Mouse (Mus musculus): ENCODE data around the gene Rgs10. TPM values are rescaled to one million over a fixed set of nuclear protein-coding genes. Genes with fewer than 3 reads are reported as not detected.

Gene Rgs10
- polyA plus RNA-seq (2012; rRNA removed), result 6.9 and 9.9 TPM in 2 replicates

DNA sequence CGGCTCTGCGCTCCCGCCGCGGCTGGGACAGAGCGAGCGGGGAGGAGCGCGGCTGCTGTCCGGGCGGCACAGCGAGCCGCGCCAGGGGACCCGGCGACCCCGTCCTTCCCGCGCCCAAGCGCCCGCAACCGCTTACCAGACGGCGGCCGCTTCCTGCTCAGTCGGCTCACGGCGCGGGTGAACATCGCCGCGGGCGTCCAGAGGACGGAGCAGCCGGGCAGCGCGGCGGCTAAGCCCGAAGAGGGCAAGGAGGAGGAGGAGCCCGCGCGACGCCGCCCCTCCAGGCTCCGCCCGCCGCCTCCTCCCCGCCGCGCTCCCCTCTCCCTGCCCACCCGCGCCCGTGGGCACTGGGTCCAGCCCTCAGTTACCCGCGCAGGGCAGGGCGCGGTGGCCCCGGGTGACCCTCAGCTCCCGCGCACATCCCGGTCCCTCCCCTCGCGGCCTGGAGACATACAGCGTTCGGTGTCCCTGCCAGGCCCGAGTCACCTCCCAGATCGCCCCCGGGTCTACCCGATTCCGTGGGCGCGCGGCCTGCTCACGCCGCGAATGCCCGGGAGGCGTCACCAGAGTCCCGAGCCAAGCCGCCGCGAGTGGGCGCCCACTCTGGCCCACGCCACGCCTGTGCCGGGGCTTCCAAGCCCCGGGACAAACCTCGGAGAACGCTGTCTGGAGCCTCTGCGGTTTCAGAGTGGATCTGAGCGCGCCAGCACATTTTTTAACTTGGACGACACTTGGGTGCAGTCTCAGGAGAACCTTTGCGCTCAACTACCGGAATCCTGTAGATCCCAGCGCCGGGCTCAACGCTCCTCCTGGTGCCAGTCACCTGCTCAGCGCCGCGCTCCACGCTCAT is at the start of gene Rgs10:
Rgs10 (minus strand) TSS at position 829 of the 850 bp plus-strand sequence.

DNA sequence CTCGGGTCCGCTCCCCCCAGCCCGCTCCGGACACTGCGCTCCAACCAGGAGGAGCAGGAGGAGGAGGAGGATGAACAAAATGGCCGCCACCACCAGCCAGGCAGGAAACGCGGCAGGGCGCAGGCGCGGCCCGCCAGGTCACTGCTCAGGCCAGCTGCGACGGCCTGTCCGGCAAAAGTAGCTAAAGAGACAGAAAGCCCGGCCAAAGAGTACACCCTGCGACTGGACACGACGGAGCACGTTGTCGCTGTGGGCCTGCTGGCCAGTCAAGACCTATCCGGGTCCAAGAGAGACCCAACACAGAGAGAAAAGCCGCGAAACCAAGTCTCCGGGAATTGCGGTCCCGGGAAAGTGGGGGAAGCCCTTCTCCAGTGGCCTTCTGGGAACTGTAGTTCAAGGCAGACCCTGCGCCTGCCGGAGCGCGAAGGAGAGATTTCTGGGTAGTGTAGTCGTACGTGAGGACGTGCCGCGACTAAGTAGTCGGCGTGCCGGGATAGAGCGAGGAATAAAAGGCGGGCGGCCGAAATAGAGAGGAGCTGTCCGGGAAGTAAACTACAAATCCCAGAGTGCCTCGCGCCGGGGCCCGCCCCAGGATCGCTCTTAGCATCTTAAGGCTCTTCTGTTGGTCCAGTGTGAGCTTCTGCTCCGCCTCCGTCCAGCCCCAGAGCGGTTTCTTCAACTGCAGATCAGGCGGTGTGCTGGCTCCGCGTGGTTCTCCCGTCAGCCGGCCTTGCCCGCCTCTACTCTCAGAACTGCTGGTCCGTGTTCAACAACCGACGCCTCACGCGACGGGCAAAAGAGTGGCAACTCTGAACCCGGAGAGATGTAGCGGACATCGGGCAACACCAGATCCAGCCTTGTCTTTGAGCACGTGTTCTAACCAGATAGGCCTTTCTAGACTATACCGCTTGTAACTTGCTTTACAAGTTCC is 43.0 kb upstream of the Rgs10 start, which contains the start of gene Tial1:
Tial1 (minus strand) TSS at position 433 of the 931 bp plus-strand sequence.

Other genes starting within 250 kb of the Rgs10 start
- 37.8 and 45.1 TPM in 2 replicates for gene Cox6a2, start 212.4 kb downstream of the Rgs10 start, polyA plus RNA-seq (2012; rRNA removed)
- 17.6 and 23.9 TPM in 2 replicates for gene Armc5, start 181.4 kb downstream of the Rgs10 start, polyA plus RNA-seq (2012; rRNA removed)
- 0.51 and 0.58 TPM in 2 replicates for gene 9130023H24Rik, start 180.7 kb downstream of the Rgs10 start, polyA plus RNA-seq (2012; rRNA removed)
- gene Tgfb1i1, start 171.9 kb downstream of the Rgs10 start, polyA plus RNA-seq (2012; rRNA removed), result 93.6 and 96.8 TPM in 2 replicates
- gene Slc5a2, start 153.1 kb downstream of the Rgs10 start, polyA plus RNA-seq (2012; rRNA removed), result 0.09 and 0.13 TPM in 2 replicates
- 23.2 and 25.4 TPM in 2 replicates for gene BC017158, start 120.6 kb downstream of the Rgs10 start, polyA plus RNA-seq (2012; rRNA removed)
- 6.2 and 6.8 TPM in 2 replicates for gene Tial1, start 43.0 kb upstream of the Rgs10 start, polyA plus RNA-seq (2012; rRNA removed)
- gene Bag3, start 104.9 kb upstream of the Rgs10 start, polyA plus RNA-seq (2012; rRNA removed), result 42.2 and 50.7 TPM in 2 replicates
- 2.7 and 3.8 TPM in 2 replicates for gene Inpp5f, start 192.6 kb upstream of the Rgs10 start, polyA plus RNA-seq (2012; rRNA removed)

Measured in stomach, adult 2 months (tissue).